21 mouse cellular contexts compared by ENCODE assay signal in genomic region chr12:54621942-54622341, GRCm38 (mm10).
"Had no signal": no experiment of that assay in that cellular context is flagged by ENCODE, and none has a peak within 500 bp of the region (broad histone marks: within the 10 kb centered on the region; RNA-seq: fewer than 3 reads in every experiment).

No protein-coding gene starts in this region.

- H3K27ac ChIP-seq: lung, embryonic 15.5 days; macrophage; midbrain, embryonic 13.5 days; midbrain, embryonic 15.5 days; neural tube, embryonic 13.5 days; neural tube, embryonic 15.5 days; stomach, embryonic 15.5 days; stomach, postnatal 0 days had no signal

- H3K4me2 ChIP-seq: lung, embryonic 15.5 days; midbrain, embryonic 11.5 days; midbrain, embryonic 13.5 days; midbrain, embryonic 15.5 days; neural tube, embryonic 13.5 days; neural tube, embryonic 15.5 days; stomach, embryonic 15.5 days had no signal

- H3K36me3 ChIP-seq: lung, embryonic 15.5 days; midbrain, embryonic 13.5 days; midbrain, embryonic 15.5 days; neural tube, embryonic 13.5 days; neural tube, embryonic 15.5 days; stomach, embryonic 15.5 days had no signal

- ATAC-seq: liver, postnatal 0 days; lung, postnatal 0 days; midbrain, embryonic 13.5 days; midbrain, embryonic 15.5 days had no signal

- H3K27me3 ChIP-seq: lung, embryonic 15.5 days; megakaryocyte, embryonic 14.5 days; midbrain, embryonic 13.5 days; midbrain, embryonic 15.5 days; neural tube, embryonic 13.5 days; neural tube, embryonic 15.5 days; stomach, embryonic 15.5 days had no signal

- H3K9me3 ChIP-seq: lung, embryonic 15.5 days; midbrain, embryonic 13.5 days; midbrain, embryonic 15.5 days; neural tube, embryonic 15.5 days; stomach, embryonic 15.5 days had no signal

- H3K9ac ChIP-seq: liver, postnatal 0 days; lung, embryonic 15.5 days; midbrain, embryonic 13.5 days; midbrain, embryonic 15.5 days; neural tube, embryonic 13.5 days; neural tube, embryonic 15.5 days; stomach, embryonic 15.5 days had no signal

- H3K4me3 ChIP-seq: lung, embryonic 15.5 days; megakaryocyte, embryonic 14.5 days; midbrain, embryonic 13.5 days; midbrain, embryonic 15.5 days; neural tube, embryonic 13.5 days; neural tube, embryonic 15.5 days; stomach, embryonic 15.5 days had no signal

- H3K4me1 ChIP-seq: lung, embryonic 15.5 days; megakaryocyte, embryonic 14.5 days; midbrain, embryonic 13.5 days; midbrain, embryonic 15.5 days; neural tube, embryonic 13.5 days; neural tube, embryonic 15.5 days; stomach, embryonic 15.5 days had no signal

- DNase-seq: liver, postnatal 0 days; lung, adult 2 months; lung, postnatal 14 days; lung, postnatal 36 days; retina, postnatal 1 day; right cerebral cortex, adult 18-20 months; right cerebral cortex, postnatal 25 days; right cerebral cortex, postnatal 4 days; thymus, adult 2 months; thymus, postnatal 36 days had no signal
